Mouse (Mus musculus): ENCODE data around the gene Zfpm1. TPM values are rescaled to one million over a fixed set of nuclear protein-coding genes. Genes with fewer than 3 reads are reported as not detected.

The Zfpm1 gene
- polyA plus RNA-seq, 1 experiment from 2014 or later = 3.1 TPM

- ATAC-seq (replicated peaks; ENCODE audit: extremely low read depth, insufficient read depth, low FRiP score) = no peak
- Histone ChIP-seq H3K9me3 (replicated peaks; ENCODE audit: control insufficient read depth, low read length) (no peaks in the 10 kb centered on the region), H3K36me3 (ENCODE audit: control insufficient read depth, insufficient read depth) (no peaks in the 10 kb centered on the region), H3K4me2 (ENCODE audit: low read depth, low read length) (no peak overlapping the region), H3K27ac (ENCODE audit: low read length) (no peak overlapping the region), H3K4me1 (ENCODE audit: control insufficient read depth, insufficient read depth, low read length) (peaks cover 65% of the 10 kb centered on the region), H3K4me3 (ENCODE audit: low read length) (no peak overlapping the region), H3K27me3 (ENCODE audit: control insufficient read depth, insufficient read depth, low read length) (no peaks in the 10 kb centered on the region), H3K9ac (ENCODE audit: low read length) (peak overlapping the region; percentile 32)
- 69% methylated on average over 8 of the region's 8 CpGs for WGBS
These were observed 5.8 kb downstream of the Zfpm1 start for GRCm38 (mm10) chr8:122287742-122288141.

- Histone ChIP-seq H3K9ac (ENCODE audit: low read length) (peak overlapping the region; percentile 32), H3K36me3 (ENCODE audit: control insufficient read depth, insufficient read depth) (no peaks in the 10 kb centered on the region), H3K4me2 (ENCODE audit: low read depth, low read length) (no peak overlapping the region), H3K27me3 (ENCODE audit: control insufficient read depth, insufficient read depth, low read length) (no peaks in the 10 kb centered on the region), H3K27ac (ENCODE audit: low read length) (no peak overlapping the region), H3K4me3 (ENCODE audit: low read length) (no peak overlapping the region), H3K4me1 (ENCODE audit: control insufficient read depth, insufficient read depth, low read length) (peaks cover 70% of the 10 kb centered on the region), H3K9me3 (replicated peaks; ENCODE audit: control insufficient read depth, low read length) (no peaks in the 10 kb centered on the region)
- no peak for ATAC-seq (replicated peaks; ENCODE audit: extremely low read depth, insufficient read depth, low FRiP score)
- 55% methylated on average over 3 of the region's 3 CpGs for WGBS
These were observed 6.4 kb downstream of the Zfpm1 start for GRCm38 (mm10) chr8:122288344-122288743.

- Histone ChIP-seq H3K9ac (ENCODE audit: low read length) (no peak overlapping the region; the same call in none of the 2 replicates), H3K36me3 (ENCODE audit: control insufficient read depth, insufficient read depth) (no peaks in the 10 kb centered on the region), H3K9me3 (replicated peaks; ENCODE audit: control insufficient read depth, low read length) (no peaks in the 10 kb centered on the region), H3K27me3 (ENCODE audit: control insufficient read depth, insufficient read depth, low read length) (no peaks in the 10 kb centered on the region), H3K4me1 (ENCODE audit: control insufficient read depth, insufficient read depth, low read length) (peaks cover 78% of the 10 kb centered on the region), H3K27ac (ENCODE audit: low read length) (peak overlapping the region; percentile 39), H3K4me3 (ENCODE audit: low read length) (no peak overlapping the region), H3K4me2 (ENCODE audit: low read depth, low read length) (0 out of 2 replicates have a peak overlapping the region, but pooled peaks have one; percentile 9)
- no peak for ATAC-seq (replicated peaks; ENCODE audit: extremely low read depth, insufficient read depth, low FRiP score)
- WGBS = 40% methylated on average over 12 of the region's 12 CpGs
These were observed 9.1 kb downstream of the Zfpm1 start for GRCm38 (mm10) chr8:122291075-122291474.

GRCm38 (mm10) chr8:122291549-122291948, 9.6 kb downstream of the Zfpm1 start:
- H3K9me3 ChIP-seq (replicated peaks; ENCODE audit: control insufficient read depth, low read length) = no peaks in the 10 kb centered on the region
- no peaks in the 10 kb centered on the region for H3K27me3 ChIP-seq (ENCODE audit: control insufficient read depth, insufficient read depth, low read length)
- H3K4me1 ChIP-seq (ENCODE audit: control insufficient read depth, insufficient read depth, low read length) = peaks cover 80% of the 10 kb centered on the region
- H3K27ac ChIP-seq (ENCODE audit: low read length) = peak overlapping the region; percentile 17; the same call in 1 of the 2 replicates
- WGBS = 55% methylated on average over 10 of the region's 10 CpGs
- H3K9ac ChIP-seq (ENCODE audit: low read length) = no peak overlapping the region; the same call in 1 of the 2 replicates
- H3K4me2 ChIP-seq (ENCODE audit: low read depth, low read length) = no peak overlapping the region
- ATAC-seq (replicated peaks; ENCODE audit: extremely low read depth, insufficient read depth, low FRiP score) = no peak
- no peaks in the 10 kb centered on the region for H3K36me3 ChIP-seq (ENCODE audit: control insufficient read depth, insufficient read depth)
- no peak overlapping the region for H3K4me3 ChIP-seq (ENCODE audit: low read length)

- no peak overlapping the region for H3K4me2 ChIP-seq (ENCODE audit: low read depth, low read length)
- no peak for ATAC-seq (replicated peaks; ENCODE audit: extremely low read depth, insufficient read depth, low FRiP score)
- H3K4me3 ChIP-seq (ENCODE audit: low read length) = no peak overlapping the region
- H3K4me1 ChIP-seq (ENCODE audit: control insufficient read depth, insufficient read depth, low read length) = peaks cover 83% of the 10 kb centered on the region
- H3K9ac ChIP-seq (ENCODE audit: low read length) = no peak overlapping the region
- no peaks in the 10 kb centered on the region for H3K27me3 ChIP-seq (ENCODE audit: control insufficient read depth, insufficient read depth, low read length)
- WGBS = 44% methylated on average over 10 of the region's 10 CpGs
- H3K9me3 ChIP-seq (replicated peaks; ENCODE audit: control insufficient read depth, low read length) = no peaks in the 10 kb centered on the region
- peak overlapping the region; percentile 85 for H3K27ac ChIP-seq (ENCODE audit: low read length)
- H3K36me3 ChIP-seq (ENCODE audit: control insufficient read depth, insufficient read depth) = no peaks in the 10 kb centered on the region
These were observed 11.5 kb downstream of the Zfpm1 start for GRCm38 (mm10) chr8:122293484-122293883.

GRCm38 (mm10) chr8:122294273-122294683, 12.3 kb downstream of the Zfpm1 start:
- peak; percentile 56 for ATAC-seq (replicated peaks; ENCODE audit: extremely low read depth, insufficient read depth, low FRiP score)
- H3K4me1 ChIP-seq (ENCODE audit: control insufficient read depth, insufficient read depth, low read length) = peaks cover 88% of the 10 kb centered on the region
- no peaks in the 10 kb centered on the region for H3K27me3 ChIP-seq (ENCODE audit: control insufficient read depth, insufficient read depth, low read length)
- H3K4me2 ChIP-seq (ENCODE audit: low read depth, low read length) = peak overlapping the region; percentile 24; the same call in 1 of the 2 replicates
- no peaks in the 10 kb centered on the region for H3K36me3 ChIP-seq (ENCODE audit: control insufficient read depth, insufficient read depth)
- peak overlapping the region; percentile 7; the same call in 1 of the 2 replicates for H3K4me3 ChIP-seq (ENCODE audit: low read length)
- H3K9ac ChIP-seq (ENCODE audit: low read length) = peak overlapping the region; percentile 38; the same call in 1 of the 2 replicates
- peak overlapping the region; percentile 85 for H3K27ac ChIP-seq (ENCODE audit: low read length)
- 7% methylated on average over 7 of the region's 7 CpGs for WGBS
- H3K9me3 ChIP-seq (replicated peaks; ENCODE audit: control insufficient read depth, low read length) = no peaks in the 10 kb centered on the region

DNA sequence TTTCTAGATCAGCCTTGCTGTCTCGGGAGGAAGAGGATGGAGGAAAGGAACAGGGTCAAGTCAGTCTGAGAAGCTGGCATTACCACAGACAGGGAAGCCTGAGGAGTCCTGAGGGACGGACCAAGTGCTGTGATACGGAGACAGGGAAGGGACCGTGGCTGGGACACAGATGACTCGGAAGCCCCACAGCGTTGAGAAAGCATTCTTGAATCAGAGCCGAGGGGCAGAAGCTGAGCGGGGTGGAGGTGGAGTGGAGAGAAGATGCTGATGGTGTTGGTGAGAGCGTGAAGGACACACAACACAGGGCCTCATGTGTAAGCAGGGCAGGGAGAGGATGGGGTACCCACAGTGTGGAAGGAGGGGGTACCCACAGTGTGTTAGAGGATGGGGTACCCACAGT, 13.4 kb downstream of the Zfpm1 start:
- WGBS = 39% methylated on average over 9 of the region's 9 CpGs

DNA sequence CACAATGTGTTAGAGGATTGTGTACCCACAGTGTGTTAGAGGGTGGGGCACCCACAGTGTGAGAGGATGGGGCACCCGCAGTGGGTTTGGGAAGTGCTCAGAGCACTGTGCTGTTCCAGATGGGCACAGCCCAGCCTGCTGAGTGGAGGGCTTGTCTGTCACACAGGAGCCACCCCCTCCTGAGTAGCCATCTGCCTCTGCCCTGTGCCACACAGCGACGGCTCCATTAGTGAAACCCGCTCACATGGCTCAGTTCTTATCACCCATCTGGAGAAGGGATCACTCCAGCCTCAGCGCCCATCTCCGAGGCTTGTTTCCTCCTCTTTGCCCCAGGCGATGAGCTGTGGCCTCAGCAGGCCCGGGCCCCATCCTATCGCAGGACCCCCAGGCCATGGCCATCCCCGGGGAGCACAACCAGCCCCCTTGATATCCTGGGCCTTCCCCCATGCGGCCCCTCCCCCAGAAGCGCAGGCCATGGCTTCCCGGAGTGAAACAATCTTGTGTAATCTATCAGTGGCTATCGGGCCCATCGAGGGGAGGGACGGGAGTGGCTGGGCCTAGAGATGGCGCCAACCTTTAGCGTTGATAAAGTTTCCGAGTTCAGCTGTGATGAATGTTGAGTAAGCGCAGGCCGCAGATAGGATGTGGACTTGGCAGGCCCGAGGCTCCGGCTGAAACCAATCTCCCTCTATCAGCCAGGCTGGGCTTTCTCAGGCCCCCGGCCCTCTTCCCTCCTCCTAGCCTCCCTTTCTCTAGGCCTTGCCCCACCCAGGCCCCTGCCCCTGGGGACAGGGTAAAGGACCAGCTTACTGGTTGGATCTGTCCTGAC, 14.4 kb downstream of the Zfpm1 start:
- no peaks in the 10 kb centered on the region for H3K9me3 ChIP-seq (replicated peaks; ENCODE audit: control insufficient read depth, low read length)
- H3K27me3 ChIP-seq (ENCODE audit: control insufficient read depth, insufficient read depth, low read length) = no peaks in the 10 kb centered on the region
- peak overlapping the region; percentile 37 for H3K9ac ChIP-seq (ENCODE audit: low read length)
- ATAC-seq (replicated peaks; ENCODE audit: extremely low read depth, insufficient read depth, low FRiP score) = peak; percentile 24
- peak overlapping the region; percentile 60 for H3K27ac ChIP-seq (ENCODE audit: low read length)
- H3K36me3 ChIP-seq (ENCODE audit: control insufficient read depth, insufficient read depth) = no peaks in the 10 kb centered on the region
- peaks cover 91% of the 10 kb centered on the region for H3K4me1 ChIP-seq (ENCODE audit: control insufficient read depth, insufficient read depth, low read length)
- no peak overlapping the region for H3K4me3 ChIP-seq (ENCODE audit: low read length)
- H3K4me2 ChIP-seq (ENCODE audit: low read depth, low read length) = peak overlapping the region; percentile 5; the same call in 1 of the 2 replicates
- WGBS = 20% methylated on average over 24 of the region's 24 CpGs

More for the DNA sequence above, 13.4 kb downstream of the Zfpm1 start:
- Histone ChIP-seq H3K27me3 (ENCODE audit: control insufficient read depth, insufficient read depth, low read length) (no peaks in the 10 kb centered on the region), H3K36me3 (ENCODE audit: control insufficient read depth, insufficient read depth) (no peaks in the 10 kb centered on the region), H3K4me1 (ENCODE audit: control insufficient read depth, insufficient read depth, low read length) (peaks cover 91% of the 10 kb centered on the region), H3K4me2 (ENCODE audit: low read depth, low read length) (no peak overlapping the region), H3K9ac (ENCODE audit: low read length) (peak overlapping the region; percentile 16; the same call in 1 of the 2 replicates), H3K27ac (ENCODE audit: low read length) (peak overlapping the region; percentile 85), H3K4me3 (ENCODE audit: low read length) (no peak overlapping the region), H3K9me3 (replicated peaks; ENCODE audit: control insufficient read depth, low read length) (no peaks in the 10 kb centered on the region)
- ATAC-seq (replicated peaks; ENCODE audit: extremely low read depth, insufficient read depth, low FRiP score) = no peak

- Histone ChIP-seq H3K9me3 (replicated peaks; ENCODE audit: control insufficient read depth, low read length) (no peaks in the 10 kb centered on the region), H3K4me3 (ENCODE audit: low read length) (no peak overlapping the region), H3K9ac (ENCODE audit: low read length) (peak overlapping the region; percentile 28), H3K36me3 (ENCODE audit: control insufficient read depth, insufficient read depth) (no peaks in the 10 kb centered on the region), H3K4me1 (ENCODE audit: control insufficient read depth, insufficient read depth, low read length) (peaks cover 91% of the 10 kb centered on the region), H3K27ac (ENCODE audit: low read length) (peak overlapping the region; percentile 95), H3K27me3 (ENCODE audit: control insufficient read depth, insufficient read depth, low read length) (no peaks in the 10 kb centered on the region), H3K4me2 (ENCODE audit: low read depth, low read length) (peak overlapping the region; percentile 22)
- 29% methylated on average over 16 of the region's 16 CpGs for WGBS
- peak; percentile 79 for ATAC-seq (replicated peaks; ENCODE audit: extremely low read depth, insufficient read depth, low FRiP score)
These were observed 17.8 kb downstream of the Zfpm1 start for GRCm38 (mm10) chr8:122299581-122300254.
